Mouse (Mus musculus) liver, embryonic 14.5 days (tissue): ENCODE data around the gene Ccdc51. TPM values are rescaled to one million over a fixed set of nuclear protein-coding genes. Genes with fewer than 3 reads are reported as not detected.

Experiments
- ATAC-seq: fragments of 200-750 bp; cut with Nextera tagmentation; 2 replicates; pipeline ENCODE4 v1.8.0; 2017; ENCODE audit warnings: moderate number of reproducible peaks, mild to moderate bottlenecking, moderate library complexity; ENCODE audit not compliant: insufficient read depth
- DNase-seq, 3 experiments: peaks; one replicate each; pipeline ENCODE4 v3.0.0-alpha.2; 2012 to 2013; ENCODE audit warnings: low read depth in 3 of 3, low spot score in 3 of 3
- H3K27ac ChIP-seq: fragments of 300-500 bp; sonication (generic); 2 replicates; pipeline ENCODE4 v1.5.1; 2014; ENCODE audit warnings: moderate library complexity, mild to moderate bottlenecking, control low read depth, inconsistent platforms
- H3K27me3 ChIP-seq: fragments of 300-500 bp; sonication (generic); 2 replicates; pipeline ENCODE4 v1.6.1; 2014; ENCODE audit warnings: mild to moderate bottlenecking, low read length, moderate library complexity; ENCODE audit not compliant: control insufficient read depth, insufficient read depth
- H3K36me3 ChIP-seq: fragments of 300-500 bp; sonication (generic); replicated peaks from 2 replicates; pipeline ENCODE4 v1.6.1; 2014; ENCODE audit warnings: low read depth; ENCODE audit not compliant: control insufficient read depth, insufficient read depth
- H3K4me1 ChIP-seq, 2 experiments: fragments of 200-500 bp in 1 of 2; fragments of 300-500 bp in 1 of 2; sonication (generic) in 1 of 2; replicated peaks; 2 replicates each; pipeline ENCODE4 v1.6.1; 2012 to 2014; ENCODE audit warnings: antibody characterized with exemption in 1 of 2, inconsistent platforms in 1 of 2, low read length in 1 of 2; ENCODE audit not compliant: control insufficient read depth in 2 of 2, insufficient read depth in 2 of 2
- H3K4me2 ChIP-seq: fragments of 300-500 bp; sonication (generic); 2 replicates; pipeline ENCODE4 v1.6.1; 2014; ENCODE audit warnings: low read depth, mild to moderate bottlenecking, control low read depth, moderate library complexity
- H3K4me3 ChIP-seq, 2 experiments: fragments of 200-500 bp in 1 of 2; fragments of 300-500 bp in 1 of 2; sonication (generic) in 1 of 2; 2 replicates each; pipeline ENCODE4 v1.5.1; 2012 to 2014; ENCODE audit warnings: low read depth in 2 of 2, low read length in 2 of 2, mild to moderate bottlenecking in 2 of 2, control low read depth in 1 of 2, inconsistent platforms in 1 of 2, moderate library complexity in 1 of 2; ENCODE audit not compliant: insufficient read depth in 1 of 2
- H3K9ac ChIP-seq: fragments of 300-500 bp; sonication (generic); replicated peaks from 2 replicates; pipeline ENCODE4 v1.6.1; 2014; ENCODE audit warnings: mild to moderate bottlenecking, control low read depth, moderate library complexity
- H3K9me3 ChIP-seq: fragments of 300-500 bp; sonication (generic); 2 replicates; pipeline ENCODE4 v1.6.1; 2016; ENCODE audit warnings: low read length, mixed read lengths; ENCODE audit not compliant: control insufficient read depth
- CTCF ChIP-seq: IDR thresholded peaks from 2 replicates; pipeline ENCODE4 v1.5.1; 2016; ENCODE audit warnings: antibody characterized with exemption, low read depth, control low read depth
- EP300 ChIP-seq: IDR thresholded peaks from 2 replicates; pipeline ENCODE4 v1.6.1; 2016; ENCODE audit warnings: antibody characterized with exemption, low read depth
- WGBS: fragments of 180-500 bp; shearing (Covaris S2); extraction: QIAGEN DNeasy Blood & Tissue Kit; methylation state at CpG from one replicate; pipeline ENCODE4 v1.1.7; 2014; ENCODE audit not compliant: insufficient replicate concordance; 5-methylcytosine and 5-hydroxymethylcytosine counted together
- polyA plus RNA-seq, 2 experiments: library from polyadenylated mRNA; depleted of rRNA in 1 of 2; stranded (reverse) in 1 of 2; unstranded in 1 of 2; fragments of >200 nt; fragmentation: Nextera tagmentation in 1 of 2; extraction: Ambion mirVana in 1 of 2; gene quantifications; 2 replicates each; pipeline versions ENCODE4 v1.2.1 to v1.2.3; 2012 to 2014

Ccdc51 gene
- polyA plus RNA-seq, 2 experiments, result 7.1 to 12.1 TPM

DNA sequence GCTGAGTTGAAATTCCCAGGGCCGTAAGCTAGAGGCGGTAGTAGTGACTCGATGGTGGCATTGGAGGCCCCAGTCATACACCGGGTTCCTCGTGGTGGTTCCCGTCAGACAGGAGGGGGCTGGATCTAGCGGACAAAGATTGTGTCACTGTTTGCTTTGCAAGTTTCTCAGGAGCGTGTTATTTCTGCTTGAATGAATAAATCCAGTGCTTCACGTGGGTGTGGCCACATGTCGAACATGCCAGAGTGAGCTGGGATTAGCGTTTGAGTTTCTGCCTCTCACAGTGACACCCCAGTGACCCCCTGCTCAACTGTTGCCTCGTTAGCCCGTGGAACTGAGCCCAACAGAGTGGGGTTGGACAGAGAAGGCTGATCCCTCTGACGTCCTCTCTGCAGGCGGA lies 8.2 kb downstream of the Ccdc51 start:
- 73% methylated on average over 15 of the region's 15 CpGs for WGBS
- no peak for ATAC-seq
- DNase-seq, result no peak
- H3K27ac ChIP-seq, result no peak overlapping the region
- H3K9ac ChIP-seq, result no peak overlapping the region
- H3K36me3 ChIP-seq, result peaks cover 12% of the 10 kb centered on the region
- peaks cover 0 to 5% of the 10 kb centered on the region in 2 experiments; a peak in 1 of 4 replicates for H3K4me1 ChIP-seq
- no peak overlapping the region for H3K4me2 ChIP-seq
- H3K27me3 ChIP-seq, result peaks cover 14% of the 10 kb centered on the region
- H3K9me3 ChIP-seq, result no peaks in the 10 kb centered on the region
- H3K4me3 ChIP-seq, result no peak overlapping the region
- no peak for TF ChIP-seq CTCF

DNA sequence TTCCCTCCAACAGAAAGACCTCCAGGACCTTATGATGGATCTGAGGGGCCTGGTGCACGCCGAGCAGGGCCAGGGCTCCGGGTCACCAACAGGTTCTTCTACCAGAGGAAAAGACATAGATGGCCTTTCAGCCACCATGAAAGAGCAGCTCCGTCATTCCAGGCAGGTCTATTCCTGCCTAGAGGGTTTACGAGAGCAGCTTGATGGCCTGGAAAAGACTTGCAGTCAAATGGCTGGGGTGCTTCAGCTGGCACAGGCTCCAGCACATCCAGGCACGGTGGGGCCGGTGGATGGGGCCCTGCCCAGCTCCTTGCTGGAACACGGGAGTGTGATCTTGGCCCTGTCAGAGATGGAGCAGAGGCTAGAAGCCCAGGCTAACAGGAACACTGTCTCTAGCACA lies 9.5 kb downstream of the Ccdc51 start:
- Histone ChIP-seq H3K4me1 (peaks cover 0 to 6% of the 10 kb centered on the region in 2 experiments; a peak in 1 of 4 replicates), H3K9me3 (no peaks in the 10 kb centered on the region), H3K4me3 (no peak overlapping the region), H3K4me2 (no peak overlapping the region), H3K27ac (no peak overlapping the region), H3K36me3 (peaks cover 12% of the 10 kb centered on the region), H3K9ac (no peak overlapping the region), H3K27me3 (peaks cover 28% of the 10 kb centered on the region)
- TF ChIP-seq CTCF (no peak), EP300 (no peak)
- no peak for ATAC-seq
- no peak for DNase-seq
- 85% methylated on average over 8 of the region's 8 CpGs for WGBS

DNA sequence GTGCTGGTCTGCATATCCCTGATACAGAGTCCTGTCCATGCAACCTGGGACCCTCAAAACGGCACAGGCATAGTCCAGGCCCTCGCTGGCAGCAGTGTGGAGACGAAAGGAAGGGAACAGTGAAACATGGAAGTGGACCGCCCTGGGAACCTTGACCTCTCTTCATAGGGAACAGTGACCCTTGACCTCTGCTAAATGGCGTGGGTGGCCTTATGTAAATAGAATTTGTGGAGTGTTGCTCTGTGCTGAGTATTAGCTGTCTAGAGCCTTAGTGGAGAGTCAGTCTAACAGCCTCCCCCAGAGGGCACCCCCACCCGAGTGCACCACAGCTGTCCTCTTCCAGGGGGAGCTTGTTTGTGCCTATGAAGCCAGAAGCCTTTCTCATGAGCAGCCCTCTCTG lies 10.5 kb downstream of the Ccdc51 start:
- 62% methylated on average over 6 of the region's 6 CpGs for WGBS
- ATAC-seq, result peak; percentile 40
- no peak overlapping the region for H3K27ac ChIP-seq

DNA sequence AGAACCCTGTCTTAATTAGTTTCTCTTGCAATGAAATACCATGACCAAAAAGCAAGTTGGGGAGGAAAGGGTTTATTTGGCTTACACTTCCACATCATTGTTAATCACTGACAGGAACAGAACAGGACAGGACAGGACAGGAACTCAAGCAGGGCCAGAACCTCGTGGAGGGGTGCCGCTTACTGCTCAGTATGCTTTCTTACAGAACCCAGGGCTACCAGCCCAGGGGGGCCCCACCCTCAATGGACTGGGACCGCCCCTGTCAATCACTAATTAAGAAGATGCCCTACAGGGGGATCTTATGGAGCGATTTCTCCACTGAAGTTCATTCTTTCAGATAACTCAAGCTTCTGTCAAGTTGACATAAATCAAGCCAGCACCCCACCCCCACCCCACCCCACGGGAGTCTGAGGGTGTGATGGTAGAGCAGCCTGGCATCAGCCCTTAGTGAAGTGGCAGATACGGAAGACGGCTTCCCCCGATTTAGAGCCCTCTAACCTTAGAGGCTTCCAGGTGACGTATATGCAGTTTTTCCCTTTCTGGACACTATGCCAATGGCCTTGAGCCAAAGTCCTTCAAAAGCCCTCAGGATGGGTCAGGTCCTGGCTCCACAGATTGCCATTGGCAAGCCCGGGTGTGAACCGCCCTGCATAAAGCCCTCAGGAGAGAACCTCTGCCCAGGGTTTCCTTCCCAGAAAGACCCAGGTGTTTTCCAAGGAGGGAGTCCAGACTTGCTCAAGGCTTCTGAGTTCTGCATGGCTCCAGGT lies 11.7 kb downstream of the Ccdc51 start:
- H3K9me3 ChIP-seq, result no peaks in the 10 kb centered on the region
- 30% methylated on average over 11 of the region's 11 CpGs for WGBS
- DNase-seq (no peak), ATAC-seq (no peak)
- no peak overlapping the region; a peak in 1 of 4 replicates for H3K4me3 ChIP-seq
- peaks cover 12% of the 10 kb centered on the region for H3K36me3 ChIP-seq
- H3K4me2 ChIP-seq, result peak overlapping the region; percentile 58
- H3K27me3 ChIP-seq, result peaks cover 30% of the 10 kb centered on the region
- H3K9ac ChIP-seq, result no peak overlapping the region
- TF ChIP-seq EP300 (no peak), CTCF (no peak)
- H3K4me1 ChIP-seq, result peaks cover 0 to 14% of the 10 kb centered on the region in 2 experiments; a peak in 2 of 4 replicates
- no peak overlapping the region for H3K27ac ChIP-seq

More for the DNA sequence above, 10.5 kb downstream of the Ccdc51 start:
- Histone ChIP-seq H3K27me3 (peaks cover 30% of the 10 kb centered on the region), H3K4me2 (no peak overlapping the region), H3K4me1 (peaks cover 0 to 8% of the 10 kb centered on the region in 2 experiments; a peak in 1 of 4 replicates), H3K36me3 (peaks cover 12% of the 10 kb centered on the region), H3K4me3 (no peak overlapping the region), H3K9ac (no peak overlapping the region), H3K9me3 (no peaks in the 10 kb centered on the region)
- no peak for DNase-seq
- no peak for TF ChIP-seq EP300
- TF ChIP-seq CTCF, result no peak

GRCm38 (mm10) chr9:109094553-109095136 lies 12.4 kb downstream of the Ccdc51 start:
- H3K27me3 ChIP-seq, result peaks cover 30% of the 10 kb centered on the region
- peaks cover 12% of the 10 kb centered on the region for H3K36me3 ChIP-seq
- H3K9ac ChIP-seq, result no peak overlapping the region
- DNase-seq, result no peak
- peak overlapping the region; percentile 58 for H3K4me2 ChIP-seq
- H3K9me3 ChIP-seq, result no peaks in the 10 kb centered on the region
- peak overlapping the region; percentile 59 to 64 for H3K4me3 ChIP-seq
- H3K4me1 ChIP-seq, result peaks cover 0 to 14% of the 10 kb centered on the region in 2 experiments; a peak in 2 of 4 replicates
- no peak overlapping the region for H3K27ac ChIP-seq
- peak; percentile 48 for ATAC-seq
- 5% methylated on average over 21 of the region's 21 CpGs for WGBS
- TF ChIP-seq EP300, result no peak
- TF ChIP-seq CTCF, result no peak
